Mouse (Mus musculus): ENCODE measurements around the gene Ptprr. TPM values are rescaled to one million over a fixed set of nuclear protein-coding genes. Genes with fewer than 3 reads are reported as not detected.

The Ptprr gene
- under 1 TPM; 0.29 to 0.47 TPM for total RNA-seq (2021)
- long read RNA-seq, experiment 1 = 0 reads
- long read RNA-seq, experiment 2 = 0 reads

DNA sequence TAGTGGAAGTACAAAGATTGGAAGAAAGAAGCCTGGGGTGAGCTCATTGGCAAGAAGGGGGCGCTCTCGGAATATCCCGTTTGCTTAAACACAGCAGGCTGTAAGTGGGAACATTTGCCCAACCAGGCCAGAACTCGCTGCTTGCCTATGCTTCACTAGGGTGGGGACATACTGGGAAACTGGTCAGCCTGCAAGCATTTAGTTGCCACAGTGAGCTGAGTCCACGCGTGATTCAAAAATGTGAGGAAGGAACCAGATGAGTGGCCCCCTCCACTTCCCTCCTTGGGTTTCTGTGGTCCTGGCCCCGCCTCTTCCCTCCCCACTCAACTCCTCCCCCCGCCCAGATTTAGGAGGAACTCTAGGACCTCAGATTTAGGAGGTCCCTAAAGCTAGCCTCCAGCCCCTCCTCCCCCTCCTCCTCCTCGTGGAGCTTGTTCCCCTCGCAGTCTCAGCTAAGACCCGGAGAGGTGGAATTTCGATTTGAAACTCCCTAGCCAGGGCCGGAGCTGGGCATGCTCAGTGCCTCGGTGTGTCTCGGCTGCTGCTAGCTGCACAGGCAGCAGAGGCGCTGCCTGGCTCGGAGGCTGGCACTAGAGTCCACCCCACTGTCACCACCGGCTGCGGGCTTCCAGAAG, at the start of gene Ptprr:
TSS of gene Ptprr (plus strand) at position 369 of the 635 bp plus-strand sequence.
- DNase-seq = peak; percentile 9

DNA sequence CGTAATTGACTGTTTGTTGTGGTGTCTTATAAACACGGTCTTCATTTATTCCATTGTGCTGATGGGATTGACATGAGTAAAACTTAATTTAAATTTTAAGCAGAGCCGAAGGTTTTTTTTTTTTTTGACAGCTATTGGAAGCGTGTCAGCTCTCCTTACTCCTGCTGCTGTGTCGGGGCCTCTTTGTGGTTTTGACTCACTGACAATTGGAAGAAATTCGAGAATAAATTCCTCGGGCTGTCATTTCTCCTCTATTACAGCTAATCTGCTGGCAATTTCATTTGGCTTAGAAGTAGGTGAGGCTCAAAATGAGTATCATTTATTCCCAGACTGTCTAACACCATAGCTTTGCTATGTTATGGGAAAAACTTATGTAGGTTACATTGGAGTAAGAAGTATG, 41.7 kb upstream of the Ptprr start:
- no peak for DNase-seq

DNA sequence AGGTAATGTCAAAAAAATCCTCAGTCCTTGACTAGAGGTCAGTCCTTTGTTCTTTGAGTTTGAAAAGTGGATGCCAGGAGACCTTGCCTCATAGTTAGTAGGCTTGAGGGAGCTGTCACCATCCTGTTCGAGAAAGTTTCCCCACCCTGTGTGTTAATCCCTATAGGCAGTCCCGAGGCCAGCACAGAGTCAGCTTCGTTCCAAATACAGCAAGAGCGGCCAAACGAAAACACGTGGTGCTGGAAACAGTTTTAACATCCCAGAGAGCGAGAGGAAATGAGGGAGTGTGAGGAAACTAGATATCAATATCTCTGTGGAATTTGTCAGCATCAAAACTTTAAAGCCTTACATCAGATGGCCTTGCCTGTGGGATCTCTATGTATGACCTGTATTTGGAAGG, 39.0 kb upstream of the Ptprr start:
- DNase-seq = peak; percentile 13

DNA sequence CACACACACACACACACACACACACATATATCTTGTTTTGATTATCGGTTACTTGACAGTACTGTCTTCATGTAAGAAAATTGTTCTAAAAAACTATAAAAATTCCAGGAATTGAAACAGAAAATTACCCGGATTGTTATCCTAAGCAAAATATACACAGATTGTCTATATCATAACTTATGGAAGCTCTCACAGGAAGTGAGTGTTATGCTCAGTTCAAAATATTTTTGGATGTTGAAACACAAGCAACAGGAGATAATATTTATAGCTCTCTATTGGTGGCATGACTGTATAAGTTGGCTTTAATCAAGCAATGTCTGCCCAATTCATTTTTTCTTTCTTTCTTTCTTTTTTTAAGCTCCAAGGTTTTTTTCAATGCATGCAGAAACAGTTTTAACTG, 38.0 kb upstream of the Ptprr start:
- DNase-seq = no peak

DNA sequence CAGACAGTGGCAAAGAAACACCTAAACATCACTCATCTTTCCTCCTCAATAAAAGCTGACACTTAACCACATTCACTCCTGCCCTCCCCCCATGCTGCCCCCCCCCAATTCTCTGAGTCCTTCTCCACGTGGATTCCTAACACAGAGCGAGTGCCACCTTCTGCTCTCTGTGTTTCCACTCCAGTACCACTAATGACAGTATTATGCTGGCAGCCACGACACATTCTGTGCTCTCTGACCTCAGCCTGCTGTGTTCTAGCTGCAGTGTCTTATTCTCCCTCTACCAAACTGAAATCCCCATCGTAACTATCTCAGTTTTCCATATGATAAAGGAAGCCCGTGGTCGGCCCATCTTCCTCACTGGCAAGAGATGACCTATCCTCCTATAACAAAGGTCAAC, 33.7 kb upstream of the Ptprr start:
- DNase-seq = no peak

DNA sequence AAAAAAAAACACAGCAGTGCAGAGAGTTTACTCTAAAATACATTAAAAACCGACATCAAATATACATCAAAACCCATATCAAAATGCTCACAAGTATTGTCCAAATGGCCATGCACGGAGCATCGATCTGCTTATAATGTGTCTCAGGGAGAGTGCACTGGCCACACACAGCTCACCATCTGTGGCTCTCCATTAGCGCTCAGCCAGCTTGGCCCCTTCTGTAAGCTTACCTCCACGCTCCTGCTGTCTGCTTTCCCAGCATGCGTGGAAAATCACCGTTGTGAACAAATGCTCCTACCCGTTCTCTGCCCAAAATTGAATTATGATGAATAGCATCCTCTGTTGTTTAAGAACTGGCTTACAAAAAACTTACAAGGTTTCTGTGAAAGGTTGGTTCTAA, 16.2 kb upstream of the Ptprr start:
- no peak for DNase-seq

DNA sequence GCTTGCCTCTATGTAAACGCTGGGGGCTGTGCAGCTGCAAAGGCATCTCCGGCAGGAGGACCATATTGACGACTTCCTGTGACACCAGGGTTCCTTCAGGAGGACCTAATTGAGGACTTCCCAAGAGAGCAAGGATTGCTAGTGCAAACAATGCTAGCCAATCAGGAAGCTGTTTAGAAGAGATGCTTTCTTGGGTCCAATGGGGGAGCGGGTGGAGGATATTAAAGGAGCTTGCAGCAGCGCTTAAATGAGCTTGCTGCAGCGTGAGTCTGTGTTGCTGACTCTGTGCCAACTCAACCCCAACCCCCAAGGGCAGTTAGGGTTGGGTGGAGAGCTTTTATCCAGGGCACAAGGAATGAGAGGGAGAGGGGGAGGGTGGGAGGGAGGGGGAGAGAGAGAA, 11.3 kb upstream of the Ptprr start:
- DNase-seq = no peak

DNA sequence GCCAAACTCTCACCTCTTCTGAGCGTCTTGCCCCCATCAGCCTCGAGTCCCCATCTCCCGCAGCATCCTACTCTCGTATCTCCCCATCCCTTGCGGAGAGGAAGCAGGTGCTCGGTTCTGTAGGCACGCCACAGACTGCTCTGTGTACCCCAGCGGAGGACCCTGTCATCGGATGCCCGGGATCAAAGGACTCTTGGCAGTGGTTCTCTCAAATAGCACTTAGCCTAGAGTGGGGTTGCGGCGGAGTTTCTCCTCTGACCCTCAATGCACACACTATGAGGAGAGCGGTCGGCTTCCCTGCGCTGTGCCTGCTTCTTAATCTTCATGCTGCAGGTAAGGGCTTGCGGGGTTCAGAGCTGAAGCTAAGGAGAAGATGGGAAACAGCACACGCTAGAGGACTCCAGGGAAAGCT, 473 bp downstream of the Ptprr start:
- DNase-seq = no peak

DNA sequence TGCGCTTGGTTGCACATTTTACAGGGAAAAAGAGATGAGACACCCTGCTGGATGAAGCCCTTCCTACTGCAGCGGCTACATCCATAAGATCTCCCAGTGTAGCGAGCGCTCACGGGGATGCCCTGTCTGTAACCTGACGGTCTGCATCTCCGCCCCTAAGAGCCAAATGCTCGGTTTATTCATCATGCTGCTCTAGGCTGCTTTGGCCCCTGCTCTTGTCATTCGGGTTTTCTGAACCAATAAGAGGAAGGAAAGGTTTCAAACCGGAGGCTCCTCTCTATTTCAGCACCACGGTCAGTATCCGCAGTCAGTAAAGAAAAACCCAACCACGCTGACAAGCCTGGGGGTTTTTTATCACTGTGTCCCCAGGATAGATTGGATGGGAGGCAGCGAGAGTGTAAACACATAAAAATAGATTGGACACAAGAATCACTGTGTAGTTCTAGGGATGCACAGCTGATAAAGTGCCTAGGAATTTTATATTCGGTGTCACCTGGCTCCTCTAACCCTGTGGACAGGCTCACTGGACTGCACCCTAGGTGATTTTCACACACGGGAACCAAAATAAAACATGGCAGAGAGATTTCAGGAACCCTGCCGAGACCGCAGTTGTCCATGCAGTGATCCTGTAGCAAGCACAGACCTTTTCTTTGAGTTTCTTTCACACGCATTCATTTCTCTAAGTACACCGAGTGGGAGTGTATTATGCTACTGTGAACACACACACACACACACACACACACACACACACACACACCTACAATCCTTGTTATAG, 1.3 kb downstream of the Ptprr start:
- DNase-seq = no peak

DNA sequence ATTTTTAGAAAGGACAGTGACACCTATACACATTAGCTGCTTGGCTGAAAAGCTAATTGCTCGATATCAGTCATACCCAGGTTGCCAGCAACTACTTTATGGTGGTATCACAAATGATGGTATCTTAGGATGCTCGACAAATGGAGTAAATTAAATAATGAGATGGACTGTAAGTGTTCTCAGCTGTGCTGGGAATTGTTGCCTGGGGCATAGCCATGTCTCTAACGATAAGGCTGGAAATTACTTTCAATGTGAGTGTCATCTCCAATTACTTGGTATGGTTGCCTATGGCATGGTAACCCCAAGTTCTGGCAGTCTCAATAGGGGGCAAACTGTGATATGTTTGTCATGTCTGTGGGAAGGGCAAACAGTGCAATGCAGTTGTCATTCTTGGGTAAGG, 3.1 kb downstream of the Ptprr start:
- no peak for DNase-seq

DNA sequence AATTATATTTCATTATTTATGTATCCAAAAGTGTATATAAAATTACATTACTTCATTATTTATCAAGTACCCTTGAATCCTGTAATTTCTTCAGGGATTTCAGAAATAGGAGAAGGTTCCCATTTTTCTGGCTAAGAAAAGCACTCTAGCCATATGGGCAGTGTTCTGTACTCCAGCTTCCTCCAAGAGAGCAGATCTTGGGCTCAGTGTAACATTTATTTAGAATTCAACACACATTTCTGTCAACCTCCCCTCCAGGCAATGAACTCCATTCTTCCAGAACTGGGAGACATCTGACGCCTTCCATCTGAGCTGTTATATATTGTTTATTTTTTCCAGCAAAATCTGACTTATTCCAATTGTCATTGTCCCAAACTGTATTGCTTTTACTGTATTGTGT, 20.1 kb downstream of the Ptprr start:
- DNase-seq = no peak

DNA sequence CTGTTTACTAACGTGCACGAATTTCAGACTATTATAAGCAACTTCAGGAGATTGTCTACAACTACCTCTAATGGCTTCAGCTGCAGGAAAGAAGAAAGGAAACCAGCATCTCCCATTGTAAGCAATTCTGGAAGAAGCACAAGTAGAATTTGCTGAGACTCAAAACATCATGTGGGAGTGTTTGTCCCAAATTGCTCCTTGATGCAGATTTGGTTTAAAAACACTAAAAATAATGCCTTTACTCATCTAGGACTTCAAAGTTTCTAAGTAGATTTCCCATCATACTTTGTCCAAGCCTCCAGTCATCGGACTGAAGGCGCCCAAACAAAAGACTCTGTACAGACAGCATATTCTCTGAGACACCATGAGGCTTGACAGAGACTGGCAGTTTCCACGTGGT, 57.9 kb downstream of the Ptprr start:
- DNase-seq = no peak

DNA sequence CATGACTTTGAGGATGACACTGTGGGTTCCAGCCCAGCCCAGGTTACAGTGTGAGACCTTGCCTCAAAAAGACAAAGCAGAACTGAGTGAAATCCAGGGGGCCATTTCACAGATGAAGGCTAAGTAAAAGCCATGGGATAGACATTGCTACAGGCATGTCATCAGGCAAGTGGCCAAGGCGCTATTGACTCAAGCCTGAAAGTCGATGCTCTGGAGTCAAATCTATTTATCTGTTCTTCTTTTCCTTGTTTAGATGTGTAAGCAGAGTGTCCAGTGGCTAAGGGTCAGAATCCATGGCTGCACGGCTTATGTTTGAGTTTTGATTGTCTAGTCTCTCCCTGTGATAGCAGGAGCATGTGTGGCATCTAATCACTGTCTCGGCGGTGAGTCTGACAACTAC, 60.6 kb downstream of the Ptprr start:
- no peak for DNase-seq

DNA sequence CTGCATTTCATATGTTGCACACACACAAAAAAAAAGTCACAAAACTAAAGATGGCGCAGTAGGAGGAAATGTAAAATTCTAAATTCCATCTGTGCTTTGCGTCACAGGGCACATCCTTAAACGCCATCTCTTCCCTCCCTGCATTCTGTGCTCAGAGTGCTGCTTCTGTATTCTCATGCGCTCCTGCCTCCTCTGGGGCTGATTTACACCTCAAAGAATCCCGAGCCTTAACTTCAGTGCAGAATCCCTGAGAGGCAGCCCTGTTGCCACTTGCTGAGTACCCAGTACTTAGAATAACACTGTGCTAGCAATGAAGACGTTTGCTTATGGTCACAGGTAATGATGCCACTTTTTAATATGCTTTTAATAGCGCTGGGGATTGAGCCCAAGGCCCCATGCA, 61.4 kb downstream of the Ptprr start:
- DNase-seq = no peak

DNA sequence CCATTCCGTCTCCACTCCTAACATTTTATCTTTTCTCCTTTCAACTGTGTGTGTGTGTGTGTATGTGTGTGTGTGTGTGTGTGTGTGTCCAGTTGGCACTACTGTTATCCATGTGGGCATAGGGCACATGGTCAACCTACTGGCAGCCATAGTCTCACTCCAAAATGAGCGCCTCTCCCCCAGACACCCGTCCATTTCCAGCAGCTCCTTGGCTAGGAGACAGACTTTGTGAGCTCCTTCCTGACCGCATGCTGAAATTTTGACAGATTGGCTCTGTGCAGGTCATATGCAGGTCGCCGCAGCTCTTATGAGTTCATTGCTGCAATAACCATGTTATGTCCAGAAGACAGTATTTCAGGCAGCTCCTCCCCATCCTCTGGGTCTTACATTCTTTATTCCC, 62.8 kb downstream of the Ptprr start:
- no peak for DNase-seq

DNA sequence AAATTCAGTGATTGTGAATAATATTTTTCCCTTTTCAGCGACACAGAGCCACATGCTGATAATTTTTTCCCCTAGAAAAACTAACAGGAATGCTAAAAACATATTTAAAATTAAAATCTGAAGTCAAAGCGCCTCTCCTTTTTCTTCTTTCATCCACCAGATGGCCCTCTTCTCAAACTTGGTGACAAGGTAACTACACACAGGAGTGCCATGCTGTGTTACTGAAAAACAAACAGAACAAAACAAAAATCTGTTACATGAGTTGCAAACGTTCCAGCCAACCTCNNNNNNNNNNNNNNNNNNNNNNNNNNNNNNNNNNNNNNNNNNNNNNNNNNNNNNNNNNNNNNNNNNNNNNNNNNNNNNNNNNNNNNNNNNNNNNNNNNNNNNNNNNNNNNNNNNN, 66.0 kb downstream of the Ptprr start:
- DNase-seq = no peak

DNA sequence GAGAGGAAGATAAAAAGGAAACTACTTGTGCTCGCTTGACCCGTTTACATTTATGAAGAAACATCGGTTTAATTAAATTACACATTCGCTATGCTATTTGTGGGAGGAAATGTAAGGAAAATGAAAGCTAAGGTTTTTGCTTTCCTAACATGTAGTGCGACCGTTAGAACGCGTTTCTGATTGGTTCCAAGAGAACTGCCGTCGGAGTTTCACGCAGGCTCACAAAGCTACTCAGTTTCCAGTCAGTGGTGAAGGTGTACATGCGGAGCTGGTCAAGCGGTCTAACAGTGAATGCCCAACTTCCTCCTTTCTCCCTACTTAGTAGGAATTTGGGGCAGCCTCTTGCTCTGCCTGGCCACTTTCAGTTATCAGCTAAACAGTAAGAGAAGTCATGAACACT, 78.5 kb downstream of the Ptprr start:
- DNase-seq = no peak

DNA sequence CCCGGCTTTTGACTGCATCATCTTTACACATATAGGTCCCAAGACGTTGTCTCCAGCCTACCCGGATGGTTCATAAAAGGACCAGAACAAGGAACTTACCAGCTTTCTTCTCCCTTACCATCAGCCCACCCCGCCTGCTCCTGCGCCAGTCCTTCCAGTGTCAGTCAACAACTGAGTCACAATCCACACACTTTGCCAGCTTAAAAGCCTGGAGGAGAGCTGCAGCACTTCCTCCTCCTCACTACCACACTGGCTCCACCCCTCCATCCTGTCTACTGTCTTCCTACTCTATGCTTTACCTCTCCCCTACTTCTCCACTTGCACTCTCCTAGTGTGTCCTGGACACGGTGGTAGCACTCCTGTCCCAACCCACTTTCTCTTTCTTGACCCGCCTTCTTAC, 80.5 kb downstream of the Ptprr start:
- DNase-seq = no peak

DNA sequence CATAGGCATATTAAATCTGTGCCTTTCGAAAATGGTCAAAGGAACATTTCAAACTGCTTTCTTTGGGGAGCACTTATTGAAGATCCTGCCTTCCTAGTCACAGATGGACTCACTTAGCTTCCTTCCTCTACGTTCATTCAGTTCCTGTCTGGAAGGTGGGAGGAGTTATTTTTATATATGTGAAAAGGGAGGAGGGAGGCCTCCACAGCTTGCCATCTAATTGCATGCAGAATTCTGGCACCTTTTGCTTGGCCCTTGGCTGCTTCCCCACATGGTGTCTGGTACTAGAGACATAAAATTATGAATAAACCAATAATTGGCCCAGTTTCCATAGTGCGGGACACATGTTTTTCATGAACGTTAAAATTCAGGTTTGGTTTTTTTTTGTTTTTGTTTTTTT, 90.2 kb downstream of the Ptprr start:
- no peak for DNase-seq

DNA sequence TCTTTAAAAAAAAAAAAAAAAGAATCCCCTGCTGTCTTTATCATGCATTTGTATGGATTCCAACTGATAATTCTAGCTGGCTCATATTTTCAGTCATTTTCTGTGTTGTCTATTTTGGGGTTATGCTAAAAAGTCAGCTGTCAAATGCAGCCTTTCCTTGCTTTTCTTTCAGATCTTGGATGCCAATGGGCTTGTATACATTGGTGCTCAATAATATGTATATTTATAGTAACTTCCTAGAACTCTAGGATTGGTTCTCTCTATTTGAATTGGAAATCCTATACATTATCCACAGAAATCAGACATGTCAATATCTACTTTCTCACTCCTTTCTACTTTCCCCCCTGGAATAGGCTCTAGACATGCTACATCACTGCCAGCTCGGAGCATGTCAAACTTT, 90.7 kb downstream of the Ptprr start:
- DNase-seq = no peak

DNA sequence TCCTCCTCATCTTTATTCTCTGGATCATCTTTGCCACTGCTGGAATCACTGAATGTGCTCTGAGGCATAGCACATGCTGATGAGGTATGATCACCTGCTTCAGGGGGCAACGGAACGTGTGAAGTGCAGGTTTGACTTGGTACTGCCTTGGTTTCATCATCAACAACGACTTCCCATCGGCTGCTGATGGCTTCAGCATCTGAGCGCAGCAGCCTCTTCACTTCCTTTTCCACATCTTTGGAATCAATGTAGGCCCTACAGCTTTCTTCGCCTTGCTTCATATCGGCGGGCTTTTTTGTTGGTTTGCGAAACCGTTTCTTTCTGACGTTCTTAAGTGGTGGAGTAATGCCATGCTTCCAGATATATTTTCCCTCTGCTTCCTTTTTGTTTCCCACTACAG, 94.9 kb downstream of the Ptprr start:
- DNase-seq = no peak

DNA sequence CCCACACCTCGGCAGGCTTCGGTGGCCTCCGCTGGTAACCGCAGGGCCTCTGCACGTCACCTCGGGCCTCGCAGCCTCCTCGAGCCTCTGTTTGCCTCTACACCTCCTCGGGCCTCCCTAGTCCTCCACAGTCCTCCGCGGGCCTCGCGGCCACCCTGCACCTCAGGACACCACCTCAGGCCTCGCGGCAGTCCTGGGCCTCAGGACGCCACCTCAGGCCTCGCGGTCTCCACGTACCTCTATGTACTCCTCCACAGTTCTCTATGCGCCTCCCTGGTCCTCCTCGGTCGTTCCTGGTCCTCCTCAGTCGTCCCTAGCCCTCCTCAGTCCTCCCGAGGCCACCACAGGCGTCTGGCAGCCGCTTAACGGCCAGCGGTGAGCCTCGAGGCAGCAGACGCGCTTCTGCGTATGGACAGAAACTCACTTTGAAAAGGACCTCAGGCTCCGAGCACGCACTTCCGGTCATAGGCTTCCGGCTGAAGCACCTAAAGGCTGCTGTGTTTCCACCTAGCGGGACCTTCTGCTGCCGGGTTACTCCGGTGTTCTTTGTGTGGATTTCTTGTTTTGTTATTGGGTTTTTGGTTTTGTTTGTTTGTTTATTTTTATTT, 96.0 kb downstream of the Ptprr start, which contains the start of gene 4933416C03Rik:
TSS of gene 4933416C03Rik (minus strand) at position 51 of the 608 bp plus-strand sequence.
- peak; percentile 3 for DNase-seq

DNA sequence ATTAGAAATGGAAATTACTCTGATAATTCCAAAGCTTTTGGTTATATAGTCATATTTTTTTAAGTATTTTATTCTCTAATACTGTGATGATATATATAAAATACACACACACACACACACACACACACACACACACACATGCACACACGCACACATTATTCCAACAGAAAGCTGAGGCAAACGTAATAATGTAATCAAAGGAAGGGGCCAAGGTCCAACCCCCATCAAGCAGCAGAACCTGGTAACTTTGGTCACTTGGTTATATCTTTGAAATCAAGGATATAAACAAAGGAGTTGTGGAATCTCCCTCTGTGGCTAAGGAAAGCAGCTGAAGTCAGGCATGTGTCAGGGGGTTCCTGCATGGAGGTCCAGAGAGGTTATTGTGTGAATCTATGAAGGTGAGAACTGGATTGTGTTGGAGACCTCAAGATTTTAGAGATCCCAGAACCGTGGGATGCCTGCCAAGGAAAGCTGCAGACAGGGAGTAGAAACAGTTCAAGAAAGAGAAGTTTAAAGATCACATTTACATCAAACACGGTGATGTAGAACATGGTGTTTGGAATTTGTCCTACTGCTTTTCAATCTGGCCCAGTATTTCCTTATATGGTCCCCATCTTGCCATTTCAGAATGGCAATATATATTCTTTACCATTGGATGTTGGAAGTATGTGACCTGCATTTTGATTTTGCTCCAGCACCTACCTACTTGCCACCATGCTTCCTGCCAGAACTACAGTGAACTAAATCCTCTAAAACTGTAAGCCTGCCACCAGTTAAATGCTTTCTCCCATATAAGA, 98.1 kb downstream of the Ptprr start:
- no peak for DNase-seq
